Mouse (Mus musculus): ENCODE results near the gene Ckmt2. TPM values are rescaled to one million over a fixed set of nuclear protein-coding genes. Genes with fewer than 3 reads are reported as not detected.

The Ckmt2 gene
- total RNA-seq (2021) = 1,000 to 10,000 TPM; 1,040 to 2,126 TPM
- long read RNA-seq, experiment 1, transcript Ckmt2-201 (10 exons, 1,486 nt) = major isoform, 2,623 of 2,777 reads
- long read RNA-seq, experiment 1, partial matches to known transcripts = 92 of 2,777 reads
- long read RNA-seq, experiment 1, other reads (novel, unspliced or antisense) = 62 of 2,777 reads
- long read RNA-seq, experiment 2, transcript Ckmt2-201 (10 exons, 1,486 nt) = major isoform, 2,888 of 3,051 reads
- long read RNA-seq, experiment 2, partial matches to known transcripts = 104 of 3,051 reads
- long read RNA-seq, experiment 2, other reads (novel, unspliced or antisense) = 59 of 3,051 reads

DNA sequence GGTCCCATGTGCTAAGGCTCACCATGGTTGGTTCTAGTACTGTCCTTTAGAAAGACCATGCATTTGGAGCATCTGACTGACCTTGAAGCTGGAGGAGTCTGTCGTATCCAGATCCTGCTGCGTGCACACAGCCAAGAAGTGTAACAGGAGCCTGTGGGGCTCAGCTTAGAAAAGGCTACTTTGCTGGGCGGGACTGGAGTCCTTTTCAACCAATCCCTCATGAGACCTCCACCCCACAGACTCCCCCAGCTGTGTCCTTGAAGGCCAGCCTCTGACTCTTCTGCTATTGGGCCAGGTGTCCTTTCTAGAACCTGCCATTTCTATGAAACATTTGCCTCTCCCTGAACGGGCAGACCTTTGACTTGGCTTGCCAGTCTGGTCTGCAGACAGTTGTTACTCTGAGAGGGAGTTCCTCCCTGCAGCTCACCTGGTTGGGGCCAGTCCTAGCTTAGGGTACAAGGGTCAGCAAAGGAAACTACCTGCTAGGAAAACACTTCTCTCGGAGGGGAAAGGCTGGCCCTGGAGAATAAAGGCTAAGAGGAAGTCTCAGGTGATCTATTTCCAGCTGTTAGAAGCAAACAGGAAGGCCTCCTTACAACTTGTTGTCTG lies at the start of gene Ckmt2:
Gene Ckmt2, minus strand, starts transcription at position 145 of the 609 bp plus-strand sequence.
- Histone ChIP-seq H3K4me3 (peak within 1 kb of the TSS; percentile 63), H3K27ac (peak within 1 kb of the TSS; percentile 99)
- no peak for TF ChIP-seq CTCF (IDR thresholded peaks at IDR 0.05)
- DNase-seq = peak; percentile 87
- intact Hi-C loops (cut with DNase I) = no loop called here

GRCm38 (mm10) chr13:91921010-91921409 lies 44.3 kb upstream of the Ckmt2 start:
- no peak for TF ChIP-seq CTCF (IDR thresholded peaks at IDR 0.05)
- intact Hi-C loops (cut with DNase I) = no loop called here
- no peak for DNase-seq
- H3K4me3 ChIP-seq = no peak overlapping the region
- no peak overlapping the region for H3K27ac ChIP-seq

GRCm38 (mm10) chr13:91918764-91919163 lies 42.1 kb upstream of the Ckmt2 start:
- intact Hi-C loops (cut with DNase I) = no loop called here
- no peak for TF ChIP-seq CTCF (IDR thresholded peaks at IDR 0.05)
- no peak for DNase-seq
- Histone ChIP-seq H3K27ac (no peak overlapping the region), H3K4me3 (no peak overlapping the region)

DNA sequence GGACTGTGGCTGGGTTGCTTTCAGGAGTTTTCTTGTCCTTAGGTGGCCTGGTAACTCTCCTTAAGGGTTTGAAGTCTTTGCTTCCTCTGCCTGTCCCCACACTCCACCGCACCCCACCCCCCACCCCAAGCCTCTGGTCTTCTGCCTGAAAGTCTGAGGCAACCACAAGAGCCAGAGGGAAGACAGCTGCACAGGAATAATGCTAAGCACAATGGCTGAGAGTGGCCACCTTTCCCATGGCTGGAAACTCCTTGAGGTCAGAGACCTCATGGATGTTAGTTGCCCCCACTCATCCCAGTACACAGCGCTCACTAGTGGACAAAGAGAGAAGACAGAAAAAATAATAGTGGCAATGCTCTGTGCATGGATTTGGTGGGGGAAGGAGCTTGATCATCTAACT lies 41.1 kb upstream of the Ckmt2 start:
- intact Hi-C loops (cut with DNase I) = no loop called here

DNA sequence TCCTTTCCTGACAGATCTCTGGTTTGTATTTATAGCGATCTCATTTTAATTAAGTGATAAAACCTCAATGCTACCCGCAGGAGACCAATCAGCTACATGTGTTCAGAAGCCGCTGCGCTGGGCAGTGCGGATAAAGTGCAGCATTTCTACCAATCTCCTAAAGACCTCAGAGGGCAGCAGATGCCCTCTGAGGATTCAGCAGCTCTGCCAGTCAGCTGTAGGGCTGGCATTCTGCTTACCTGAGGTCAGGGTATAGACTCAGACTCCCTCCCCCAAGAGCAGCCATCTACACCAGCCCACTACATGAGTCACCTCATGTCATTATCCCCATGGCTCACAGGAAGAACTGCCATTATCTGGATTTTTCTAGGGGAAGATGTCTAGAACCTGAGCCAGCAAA lies 39.6 kb upstream of the Ckmt2 start:
- intact Hi-C loops (cut with DNase I) = no loop called here

More for the DNA sequence above, 41.1 kb upstream of the Ckmt2 start:
- Histone ChIP-seq H3K27ac (no peak overlapping the region), H3K4me3 (no peak overlapping the region)
- TF ChIP-seq CTCF (IDR thresholded peaks at IDR 0.05) = no peak
- DNase-seq = no peak

DNA sequence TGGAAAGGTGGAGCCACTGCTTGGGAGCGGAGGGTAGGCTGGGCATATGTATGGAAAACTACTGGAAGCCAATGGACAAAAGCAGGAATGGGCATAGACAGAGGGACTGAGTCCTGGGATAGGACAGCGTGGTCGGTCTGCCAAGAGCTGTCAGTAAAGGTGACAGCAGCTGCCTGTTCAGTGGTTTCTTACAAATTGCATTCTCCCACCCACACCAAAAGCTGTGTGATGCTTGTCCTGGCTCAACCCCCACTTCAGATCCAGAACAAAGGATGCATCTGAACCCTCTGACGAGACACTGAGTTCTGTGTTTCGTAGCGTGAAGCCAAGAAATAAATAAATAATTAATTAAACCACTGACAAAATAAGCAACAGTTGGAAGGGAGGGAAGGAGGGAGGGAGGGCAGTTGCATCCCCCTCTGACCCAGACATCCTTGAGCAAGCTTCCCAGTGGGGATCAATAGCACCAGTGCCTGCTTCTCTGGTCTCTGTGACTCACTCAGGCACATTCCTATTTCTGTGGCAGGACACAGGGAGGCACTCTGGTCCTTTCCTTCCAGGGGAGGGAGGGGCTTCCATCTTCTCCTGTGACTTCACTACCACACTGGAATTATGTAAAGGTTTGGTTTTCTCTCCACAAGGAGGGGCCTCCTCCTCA lies 39.0 kb upstream of the Ckmt2 start:
- no peak for TF ChIP-seq CTCF (IDR thresholded peaks at IDR 0.05)
- intact Hi-C loops (cut with DNase I) = no loop called here
- Histone ChIP-seq H3K27ac (no peak overlapping the region), H3K4me3 (no peak overlapping the region)
- DNase-seq = no peak

More for the DNA sequence above, 39.6 kb upstream of the Ckmt2 start:
- H3K27ac ChIP-seq = no peak overlapping the region
- no peak for TF ChIP-seq CTCF (IDR thresholded peaks at IDR 0.05)
- H3K4me3 ChIP-seq = no peak overlapping the region
- DNase-seq = no peak

GRCm38 (mm10) chr13:91915192-91915581 lies 38.5 kb upstream of the Ckmt2 start:
- intact Hi-C loops (cut with DNase I) = no loop called here
- TF ChIP-seq CTCF (IDR thresholded peaks at IDR 0.05) = no peak
- no peak for DNase-seq
- Histone ChIP-seq H3K27ac (no peak overlapping the region), H3K4me3 (no peak overlapping the region)

DNA sequence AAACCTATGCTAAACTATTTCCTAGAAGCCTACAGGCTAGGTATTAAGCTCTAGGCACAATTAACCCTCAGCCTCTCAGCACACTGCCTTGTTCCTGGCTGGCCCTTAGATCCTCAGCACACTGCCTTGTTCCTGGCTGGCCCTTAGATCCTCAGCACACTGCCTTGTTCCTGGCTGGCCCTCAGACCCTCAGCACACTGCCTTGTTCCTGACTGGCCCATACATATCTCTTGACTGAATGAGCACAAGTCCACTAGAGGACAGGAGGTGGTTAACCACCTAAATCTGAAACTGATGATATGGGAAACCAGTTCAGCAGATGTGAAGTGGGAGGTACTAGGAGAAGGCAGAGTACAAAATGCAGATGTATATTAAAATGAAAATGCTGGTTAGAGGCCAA lies 35.0 kb upstream of the Ckmt2 start:
- no peak for DNase-seq
- Histone ChIP-seq H3K27ac (no peak overlapping the region), H3K4me3 (no peak overlapping the region)
- no peak for TF ChIP-seq CTCF (IDR thresholded peaks at IDR 0.05)
- intact Hi-C loops (cut with DNase I) = no loop called here

DNA sequence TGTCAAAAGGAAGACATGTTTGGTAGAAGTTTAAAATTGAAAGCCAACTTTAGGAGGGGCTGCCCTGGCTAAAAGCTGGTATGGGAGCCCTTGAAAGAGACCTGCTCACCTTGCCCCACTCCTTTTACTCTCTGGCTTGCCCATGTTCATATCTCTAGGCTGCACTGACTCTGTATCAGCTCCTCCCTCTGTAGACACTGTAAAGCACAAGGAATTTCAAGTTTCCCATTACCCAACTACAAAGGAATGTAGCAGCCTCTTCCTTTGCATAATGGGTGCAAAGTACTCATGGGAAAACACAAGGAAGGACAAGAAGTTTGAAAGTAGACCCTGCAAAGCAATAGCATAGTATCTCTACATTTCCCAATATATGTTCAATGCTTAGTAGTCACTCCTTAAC lies 34.5 kb upstream of the Ckmt2 start:
- no peak overlapping the region for H3K27ac ChIP-seq
- intact Hi-C loops (cut with DNase I) = no loop called here

GRCm38 (mm10) chr13:91908202-91908980 lies 31.7 kb upstream of the Ckmt2 start:
- peak; percentile 83 for DNase-seq
- H3K27ac ChIP-seq = no peak overlapping the region
- H3K4me3 ChIP-seq = no peak overlapping the region
- intact Hi-C loops (cut with DNase I) = loop anchor here (5.0 kb wide), 2 partner anchors 429 to 574 kb away; partner anchors contain the start of gene Fam151b
- peak; percentile 97 for TF ChIP-seq CTCF (IDR thresholded peaks at IDR 0.05)

More for the DNA sequence above, 34.5 kb upstream of the Ckmt2 start:
- no peak overlapping the region for H3K4me3 ChIP-seq
- DNase-seq = no peak
- no peak for TF ChIP-seq CTCF (IDR thresholded peaks at IDR 0.05)

GRCm38 (mm10) chr13:91906338-91906737 lies 29.7 kb upstream of the Ckmt2 start:
- no peak for DNase-seq
- Histone ChIP-seq H3K27ac (no peak overlapping the region), H3K4me3 (no peak overlapping the region)
- no peak for TF ChIP-seq CTCF (IDR thresholded peaks at IDR 0.05)
- intact Hi-C loops (cut with DNase I) = loop anchor here (5.0 kb wide), 2 partner anchors 431 to 576 kb away; partner anchors contain the start of gene Fam151b

DNA sequence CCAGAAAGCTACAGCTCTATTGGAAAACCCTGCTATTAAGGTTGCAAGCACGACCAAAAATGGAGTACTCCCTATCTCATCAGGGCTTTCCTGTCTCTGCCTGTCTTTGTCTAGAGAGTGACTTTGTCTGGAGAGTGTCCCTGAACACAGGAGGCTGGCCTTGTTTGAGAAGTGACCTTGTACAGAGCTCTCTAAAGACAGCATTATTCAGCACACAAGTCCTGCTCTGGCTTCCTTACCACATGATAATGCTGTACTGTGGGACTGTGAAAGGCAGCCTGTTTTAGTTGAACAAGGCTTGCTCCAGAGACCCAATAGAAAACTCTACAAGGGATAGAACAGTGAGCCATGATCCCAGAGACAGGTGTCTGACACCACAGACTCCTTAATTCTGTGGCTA lies 19.8 kb upstream of the Ckmt2 start:
- no peak for DNase-seq
- no peak for TF ChIP-seq CTCF (IDR thresholded peaks at IDR 0.05)
- intact Hi-C loops (cut with DNase I) = no loop called here
- Histone ChIP-seq H3K4me3 (no peak overlapping the region), H3K27ac (no peak overlapping the region)

All from gastrocnemius, adult 2 months (tissue).